Mouse (Mus musculus): ENCODE data around the gene Mvb12b. TPM values are rescaled to one million over a fixed set of nuclear protein-coding genes. Genes with fewer than 3 reads are reported as not detected.
A peak's percentile ranks its signal among the peaks of the same experiment; 100 is the strongest.
"Not testable (repeated sequence)": the region's sequence is repeated elsewhere in the genome, so short reads cannot be mapped to it uniquely, and the experiment has no call there.

Mvb12b gene
- total RNA-seq (2021) = 10 to 100 TPM; 14.9 to 20.7 TPM
- long read RNA-seq, experiment 1, partial matches to known transcripts = 0 of 2 reads
- long read RNA-seq, experiment 1, other reads (novel, unspliced or antisense) = 1 of 2 reads
- long read RNA-seq, experiment 2, full-length matches to known transcripts = 4 of 5 reads
- long read RNA-seq, experiment 2, partial matches to known transcripts = 0 of 5 reads
- long read RNA-seq, experiment 2, other reads (novel, unspliced or antisense) = 1 of 5 reads

DNA sequence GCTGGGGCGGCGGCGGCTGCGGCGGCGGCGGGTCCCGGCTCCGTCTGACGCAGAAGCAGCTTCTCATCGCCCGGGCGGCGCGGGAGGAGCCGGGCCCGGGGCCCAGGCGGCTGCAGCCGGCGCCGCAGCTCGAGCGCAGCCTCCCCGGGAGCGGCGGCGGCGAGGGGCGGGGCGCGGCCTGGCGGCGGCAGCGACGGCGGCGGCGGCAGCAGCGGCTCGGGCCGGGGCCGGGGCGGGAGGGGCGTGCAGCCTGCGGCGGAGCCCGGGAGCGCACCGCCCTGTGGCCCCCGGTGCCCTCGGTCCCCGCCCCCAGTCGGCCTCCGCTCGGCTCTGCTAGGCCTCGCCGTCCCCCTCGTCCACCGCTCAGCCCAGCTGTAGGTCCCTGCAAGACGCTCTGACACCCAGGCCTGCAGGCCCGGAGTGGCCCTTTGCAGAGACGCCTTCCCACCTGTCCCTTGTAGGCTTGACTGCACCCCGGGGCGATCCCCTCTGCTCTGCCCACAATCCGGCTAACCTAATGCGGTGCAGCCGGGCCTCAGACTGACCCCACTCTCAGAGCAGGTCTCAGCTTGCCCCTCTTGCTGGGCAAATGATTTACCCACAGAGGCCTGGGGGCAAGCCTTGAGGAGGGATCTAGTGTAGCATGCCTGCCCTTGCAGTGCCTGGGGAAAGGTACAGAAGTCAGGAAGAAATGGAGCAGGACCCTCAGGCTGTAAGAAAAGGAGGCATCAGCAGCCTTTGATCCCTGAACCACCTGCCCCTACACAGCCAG lies at the start of gene Mvb12b:
Gene Mvb12b (minus strand): TSS at position 619 of the 772 bp plus-strand sequence.
- intact Hi-C loops (cut with DNase I; ENCODE audit: low total_unique reads) = no loop called here

GRCm38 (mm10) chr2:33935756-33936155 lies 48.0 kb upstream of the Mvb12b start:
- intact Hi-C loops (cut with DNase I; ENCODE audit: low total_unique reads) = no loop called here
- no peak for DNase-seq

More for the DNA sequence above, at the start of gene Mvb12b:
- DNase-seq = peak; percentile 66

- no peak for DNase-seq
- intact Hi-C loops (cut with DNase I; ENCODE audit: low total_unique reads) = no loop called here
These were observed 46.1 kb upstream of the Mvb12b start for GRCm38 (mm10) chr2:33933606-33934510.

DNA sequence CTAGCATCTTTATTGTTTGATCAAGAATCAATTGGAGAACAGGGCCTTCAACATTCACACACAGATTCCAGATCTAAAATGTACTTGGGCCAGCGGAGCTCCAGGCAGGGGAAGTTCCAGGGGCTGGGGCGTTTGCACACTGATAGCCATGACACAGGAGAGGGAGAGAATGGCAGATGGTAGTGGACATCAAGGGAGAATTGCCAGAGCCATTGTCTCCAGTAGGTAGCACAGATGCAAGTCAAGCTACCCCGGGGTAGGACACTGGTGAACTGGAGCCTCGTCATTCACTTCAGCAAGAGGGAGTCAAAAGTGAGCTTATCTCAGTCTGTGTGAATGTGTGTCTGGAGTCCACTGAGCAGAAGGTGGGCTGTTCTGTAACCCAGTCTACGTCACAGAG lies 43.4 kb upstream of the Mvb12b start:
- intact Hi-C loops (cut with DNase I; ENCODE audit: low total_unique reads) = no loop called here
- no peak for DNase-seq

DNA sequence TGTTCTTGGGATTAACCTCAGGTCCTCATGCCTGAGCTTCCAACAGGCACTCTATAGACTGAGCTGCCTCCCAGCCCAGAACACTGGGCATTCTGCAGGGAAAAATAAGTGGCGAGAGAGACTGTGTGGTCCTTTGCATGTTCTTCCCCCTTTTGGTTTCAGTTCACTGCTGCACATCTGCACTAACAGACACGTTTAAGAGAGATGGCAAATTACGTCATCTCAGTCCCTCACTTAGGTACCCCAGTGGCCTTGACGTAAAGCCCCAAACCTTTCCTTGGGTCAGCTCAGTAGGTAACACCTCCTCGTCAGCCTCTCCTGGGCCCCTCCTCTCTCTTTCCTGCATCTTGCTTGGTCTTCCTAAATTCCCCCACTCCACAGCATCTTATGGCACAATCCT lies 37.5 kb upstream of the Mvb12b start:
- no peak for DNase-seq
- intact Hi-C loops (cut with DNase I; ENCODE audit: low total_unique reads) = no loop called here

GRCm38 (mm10) chr2:33923482-33923881 lies 35.7 kb upstream of the Mvb12b start:
- intact Hi-C loops (cut with DNase I; ENCODE audit: low total_unique reads) = no loop called here
- no peak for DNase-seq

DNA sequence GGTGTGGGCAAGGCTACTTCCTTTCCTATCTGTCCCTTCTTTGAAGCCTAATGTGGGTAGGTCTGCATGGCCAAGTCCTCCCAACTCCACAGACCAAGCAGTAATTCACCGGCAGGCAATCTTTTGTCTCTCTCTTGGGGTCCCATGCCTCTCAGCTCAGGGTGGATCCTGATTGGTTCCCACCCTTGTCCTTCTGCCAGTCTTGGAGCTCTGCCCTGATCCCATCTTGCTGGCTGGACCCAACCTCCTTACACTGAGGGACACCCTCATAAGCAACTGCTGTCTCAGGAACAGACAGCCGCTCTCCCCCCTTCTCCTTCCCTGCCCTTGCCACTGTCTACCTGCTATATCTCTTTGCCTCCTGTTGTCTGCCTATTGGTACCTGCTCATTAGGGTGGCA lies 34.7 kb upstream of the Mvb12b start:
- DNase-seq = no peak
- intact Hi-C loops (cut with DNase I; ENCODE audit: low total_unique reads) = no loop called here

DNA sequence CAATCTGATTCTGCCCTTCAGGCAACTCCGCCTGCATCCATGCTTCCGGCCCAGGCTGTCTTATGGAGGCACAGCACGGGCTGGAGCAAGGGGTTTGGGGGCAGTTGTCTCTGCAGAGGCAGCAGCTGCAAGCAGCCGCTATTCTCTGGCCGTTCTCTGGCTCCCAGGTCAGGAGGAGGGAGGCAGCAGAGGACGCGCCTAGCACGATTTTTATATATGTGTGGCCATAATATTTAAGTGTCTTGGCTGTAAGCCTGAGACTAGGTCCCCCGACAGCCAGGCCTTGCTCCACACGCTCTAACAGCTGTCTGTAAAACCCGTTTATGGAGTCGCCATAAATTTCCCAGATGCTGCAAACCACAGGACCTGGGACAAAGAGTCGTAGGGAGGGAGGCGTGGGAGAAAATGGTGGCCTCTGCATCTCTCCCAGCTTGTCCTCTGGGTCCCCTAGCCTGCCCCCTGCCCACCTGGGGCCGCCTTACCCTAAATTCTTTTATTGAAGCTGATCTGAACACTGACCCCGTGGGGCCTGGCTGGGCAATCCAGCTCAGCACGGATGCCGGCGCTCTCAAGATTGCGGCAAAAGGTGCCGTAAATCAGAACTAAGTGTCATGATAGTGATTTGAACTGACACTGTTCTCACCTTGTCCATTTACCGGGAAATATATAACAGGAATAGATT lies 32.3 kb upstream of the Mvb12b start:
- DNase-seq = peak; percentile 22
- intact Hi-C loops (cut with DNase I; ENCODE audit: low total_unique reads) = no loop called here

DNA sequence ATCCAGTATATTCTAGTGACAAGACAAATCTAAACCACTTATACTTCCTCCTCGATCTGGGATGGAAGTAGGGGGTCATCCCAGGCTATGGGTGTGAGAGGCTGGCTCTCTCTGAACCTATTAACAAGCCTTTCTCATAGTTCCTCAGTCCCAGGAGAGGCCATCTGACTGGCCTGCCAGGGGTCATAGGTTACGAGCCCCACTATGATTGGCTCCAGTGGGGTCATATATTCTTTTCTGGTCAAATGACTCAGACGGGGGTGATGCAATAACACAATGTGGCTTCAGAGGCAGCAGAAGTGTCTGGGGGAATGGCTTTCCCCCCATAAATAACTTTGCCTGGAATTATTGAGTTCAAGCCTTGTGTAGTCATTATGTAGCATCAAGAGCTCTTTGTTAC lies 31.1 kb upstream of the Mvb12b start:
- intact Hi-C loops (cut with DNase I; ENCODE audit: low total_unique reads) = no loop called here

DNA sequence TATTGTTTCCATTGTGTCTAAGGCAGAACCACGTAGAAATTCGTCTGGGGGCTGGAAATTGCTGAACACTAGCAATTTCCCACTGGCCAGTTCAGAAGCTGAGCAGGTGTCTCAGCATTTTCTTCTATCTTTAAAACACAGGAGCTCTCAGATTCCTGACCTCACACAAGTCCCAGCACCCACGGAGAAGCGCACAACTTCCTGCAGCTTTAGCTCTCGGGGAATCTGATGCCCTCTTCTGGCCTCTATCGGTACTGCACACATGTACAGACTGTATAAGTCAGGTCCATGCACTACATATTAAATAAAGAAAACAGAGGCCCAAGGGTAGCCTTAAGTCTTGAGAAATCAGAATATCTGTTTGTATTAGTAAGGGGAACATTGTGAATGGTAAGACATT lies 30.6 kb upstream of the Mvb12b start:
- intact Hi-C loops (cut with DNase I; ENCODE audit: low total_unique reads) = no loop called here
- DNase-seq = peak; percentile 48

More for the DNA sequence above, 31.1 kb upstream of the Mvb12b start:
- DNase-seq = no peak

GRCm38 (mm10) chr2:33916603-33917002 lies 28.9 kb upstream of the Mvb12b start:
- intact Hi-C loops (cut with DNase I; ENCODE audit: low total_unique reads) = no loop called here
- no peak for DNase-seq

DNA sequence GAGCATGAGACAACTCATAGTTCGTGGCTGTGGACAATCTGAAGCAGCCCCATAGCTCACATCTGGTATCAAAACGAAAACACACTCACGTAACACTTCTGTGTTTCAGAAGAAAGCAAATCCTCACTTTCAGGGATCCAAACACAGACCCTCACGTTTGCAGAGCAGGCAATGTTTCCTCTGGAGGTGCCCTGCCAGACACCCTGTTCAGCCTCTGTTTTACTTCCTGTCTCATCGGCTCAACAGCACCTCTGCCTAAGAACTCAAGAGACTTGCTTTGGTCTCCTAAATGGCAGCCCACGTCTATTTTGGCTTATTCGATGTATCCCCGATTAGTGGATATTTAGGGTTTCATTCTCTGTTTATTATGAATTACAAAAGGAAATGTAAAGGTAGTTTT lies 27.3 kb upstream of the Mvb12b start:
- DNase-seq = no peak
- intact Hi-C loops (cut with DNase I; ENCODE audit: low total_unique reads) = no loop called here

- intact Hi-C loops (cut with DNase I; ENCODE audit: low total_unique reads) = no loop called here
- DNase-seq = no peak
These were observed 26.6 kb upstream of the Mvb12b start for GRCm38 (mm10) chr2:33914334-33914733.

- intact Hi-C loops (cut with DNase I; ENCODE audit: low total_unique reads); DNase-seq: not testable (repeated sequence)
These were observed 25.9 kb upstream of the Mvb12b start for GRCm38 (mm10) chr2:33913598-33913997.

DNA sequence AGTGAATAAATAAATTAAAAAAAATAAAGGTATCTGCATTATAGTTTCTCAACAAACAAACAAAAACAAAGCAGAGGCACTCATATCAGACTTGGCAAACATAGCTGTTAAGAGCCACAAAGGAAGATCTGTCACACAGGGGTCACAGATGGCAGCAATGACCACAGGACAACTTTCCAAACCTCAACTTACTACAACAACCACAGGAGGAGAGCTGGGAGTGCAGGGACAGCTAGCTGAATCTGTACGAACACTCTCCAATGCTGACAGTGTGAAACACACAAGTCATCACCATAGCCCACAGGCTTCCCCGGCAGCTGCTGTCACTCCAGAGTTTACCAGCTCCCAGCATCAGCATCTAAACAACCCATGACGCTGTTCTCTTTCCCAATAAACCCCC lies 25.0 kb upstream of the Mvb12b start:
- intact Hi-C loops (cut with DNase I; ENCODE audit: low total_unique reads) = no loop called here

DNA sequence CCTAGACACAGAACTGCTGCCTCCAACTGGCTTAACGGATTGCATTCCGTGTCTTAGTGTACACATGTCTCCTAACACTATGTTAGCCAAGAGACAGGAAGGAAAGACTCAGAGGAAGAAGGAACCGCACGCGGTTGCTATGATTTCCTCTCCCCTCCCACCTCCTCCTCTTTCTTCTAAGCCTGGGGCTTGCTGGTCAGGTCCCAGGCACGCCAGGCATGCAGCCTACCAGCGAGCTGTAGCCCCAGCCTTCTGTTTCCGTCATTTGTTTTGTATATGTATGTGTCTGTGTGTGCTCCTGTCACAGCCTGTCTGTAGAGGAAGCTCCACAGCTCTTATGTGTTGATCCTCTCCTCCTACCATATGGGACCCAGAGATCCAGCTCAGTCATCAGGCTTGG lies 20.6 kb upstream of the Mvb12b start:
- DNase-seq = no peak
- intact Hi-C loops (cut with DNase I; ENCODE audit: low total_unique reads) = no loop called here

More for the DNA sequence above, 25.0 kb upstream of the Mvb12b start:
- DNase-seq = no peak

DNA sequence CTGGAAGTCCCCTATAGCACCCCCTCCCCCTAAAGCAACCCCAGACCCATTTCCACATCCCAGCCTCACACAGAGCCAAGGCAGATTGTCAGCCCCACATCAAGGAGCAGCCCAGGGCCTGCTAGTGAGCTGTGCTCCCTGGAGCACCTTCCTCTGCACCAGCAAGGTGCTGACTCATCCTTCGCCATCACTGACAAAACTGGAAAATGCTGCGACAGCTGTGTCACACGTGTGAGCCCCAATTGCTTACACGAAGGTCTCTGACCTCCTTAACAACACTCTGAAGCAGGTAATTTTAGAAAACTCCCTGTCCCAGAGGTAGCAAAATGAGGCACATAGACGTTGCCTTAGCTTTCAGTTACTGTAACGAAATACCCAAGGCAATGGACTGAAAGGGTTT lies 19.4 kb upstream of the Mvb12b start:
- no peak for DNase-seq
- intact Hi-C loops (cut with DNase I; ENCODE audit: low total_unique reads) = no loop called here

- no peak for DNase-seq
- intact Hi-C loops (cut with DNase I; ENCODE audit: low total_unique reads) = no loop called here
These were observed 8.1 kb upstream of the Mvb12b start for GRCm38 (mm10) chr2:33895829-33896228.

DNA sequence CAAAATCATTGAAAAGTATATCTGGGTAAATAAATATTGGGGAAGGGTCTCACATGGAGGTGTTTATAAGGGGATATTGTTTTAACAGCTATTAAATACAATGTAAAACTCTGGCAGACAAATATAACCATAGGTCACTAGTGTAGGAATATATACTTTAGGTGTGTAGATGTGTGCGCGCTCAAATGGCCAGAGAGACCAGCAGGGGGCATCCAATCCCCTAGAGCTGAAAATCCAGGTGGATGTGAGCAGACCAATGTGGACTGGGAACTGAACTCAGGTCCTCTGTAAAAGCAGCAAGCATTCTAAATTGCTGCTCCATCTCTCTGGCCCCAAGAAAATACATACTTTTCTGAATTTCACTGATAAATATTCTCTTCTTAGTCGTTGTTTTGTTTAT lies 5.4 kb upstream of the Mvb12b start:
- intact Hi-C loops (cut with DNase I; ENCODE audit: low total_unique reads) = no loop called here
- DNase-seq = no peak

DNA sequence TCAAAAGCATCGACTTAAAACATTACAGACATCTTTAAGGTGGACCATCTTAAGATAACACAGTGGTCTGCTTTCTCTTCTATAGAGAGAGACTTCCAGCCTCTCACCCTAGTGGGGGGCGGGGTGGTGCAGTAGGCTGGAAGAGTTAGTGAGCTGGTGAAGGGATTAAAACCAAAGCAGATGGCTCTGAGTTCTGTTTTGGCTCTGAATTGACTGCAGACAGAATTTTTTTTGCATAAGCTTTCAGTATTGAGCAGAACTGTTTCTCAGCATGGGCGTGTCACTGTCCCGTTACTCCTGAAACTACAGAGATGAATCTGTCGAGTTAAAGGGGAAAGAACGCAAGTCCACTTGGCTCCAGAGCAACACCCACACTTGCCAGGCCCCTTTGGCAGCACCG lies 4.6 kb upstream of the Mvb12b start:
- intact Hi-C loops (cut with DNase I; ENCODE audit: low total_unique reads) = no loop called here
- DNase-seq = no peak

Measured in gastrocnemius, postnatal 14 days (tissue).